Mouse (Mus musculus) monocyte, adult 5-6 weeks (primary cell): ENCODE measurements around the gene Ewsr1. TPM values are rescaled to one million over a fixed set of nuclear protein-coding genes. Genes with fewer than 3 reads are reported as not detected.

Source experiments
- ATAC-seq: fragments of 153-309, 156-312 bp; replicated peaks from 2 replicates; pipeline ENCODE4 v1.8.0; 2017; ENCODE audit warnings: mild to moderate bottlenecking; ENCODE audit not compliant: low TSS enrichment, insufficient number of reproducible peaks, severe bottlenecking, poor library complexity, low FRiP score
- total RNA-seq: library from RNA; stranded (forward); fragments of 200-1000, 200-491, 200-594 nt; gene quantifications from 3 replicates; pipeline ENCODE4 v1.2.3, GENCODE M21; 2017

The Ewsr1 gene
- total RNA-seq, 1 experiment from 2014 or later = 492 TPM

DNA sequence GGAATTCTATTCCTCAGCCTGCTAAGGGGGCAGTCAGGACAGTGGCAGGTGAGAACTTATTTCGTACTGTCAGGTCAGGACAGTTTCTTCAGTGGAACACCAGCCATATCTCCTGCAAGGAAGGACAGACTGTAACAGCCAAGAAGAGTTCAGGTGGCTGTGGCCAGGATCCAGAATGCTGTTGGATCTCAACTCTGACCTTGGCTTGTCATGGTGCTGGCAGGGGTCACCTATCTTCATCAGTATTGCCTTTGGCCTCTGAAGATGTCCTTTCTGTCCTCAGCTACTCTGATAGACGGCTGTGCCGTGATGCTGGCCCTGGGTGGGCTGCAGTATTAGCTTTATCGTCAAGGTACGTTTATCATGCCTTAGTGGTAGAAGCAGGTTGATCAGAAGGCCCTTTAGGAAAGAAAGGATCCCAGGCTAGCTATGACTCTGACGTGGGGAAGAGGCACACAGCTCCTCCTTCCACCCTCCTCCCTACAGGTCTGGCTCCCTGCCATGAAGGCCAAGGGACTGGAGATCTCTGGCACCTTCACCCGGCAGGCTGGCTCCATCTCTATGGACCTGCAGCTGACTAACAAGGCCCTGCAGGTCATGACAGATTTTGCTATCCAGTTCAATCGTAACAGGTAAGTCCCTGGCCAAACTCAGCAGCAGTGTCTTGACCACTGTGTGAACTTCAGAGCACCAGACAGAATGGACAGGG is 61.8 kb downstream of the Ewsr1 start:
- ATAC-seq = no peak

GRCm38 (mm10) chr11:5035421-5035820 is 63.6 kb downstream of the Ewsr1 start:
- ATAC-seq = no peak

DNA sequence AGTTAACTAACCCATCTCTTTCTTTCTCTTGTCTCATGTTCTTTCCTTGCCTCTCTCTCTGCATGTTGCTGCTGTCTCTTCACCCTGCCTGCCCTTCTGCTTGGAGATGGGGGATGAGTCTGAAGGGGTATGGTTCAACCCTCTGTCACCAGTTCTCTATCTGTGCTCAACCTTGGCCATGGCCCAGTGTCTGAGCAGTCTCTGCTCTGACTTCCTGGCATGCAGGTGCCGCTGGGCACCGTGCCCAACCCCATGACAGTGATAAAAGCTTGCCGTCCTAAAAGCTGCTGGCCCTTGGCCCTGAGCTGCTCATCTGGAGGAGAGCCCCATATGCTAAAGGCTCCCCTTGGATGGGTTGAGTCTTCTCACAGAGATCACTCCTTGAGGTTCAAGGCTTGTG is 65.9 kb downstream of the Ewsr1 start:
- ATAC-seq = no peak

DNA sequence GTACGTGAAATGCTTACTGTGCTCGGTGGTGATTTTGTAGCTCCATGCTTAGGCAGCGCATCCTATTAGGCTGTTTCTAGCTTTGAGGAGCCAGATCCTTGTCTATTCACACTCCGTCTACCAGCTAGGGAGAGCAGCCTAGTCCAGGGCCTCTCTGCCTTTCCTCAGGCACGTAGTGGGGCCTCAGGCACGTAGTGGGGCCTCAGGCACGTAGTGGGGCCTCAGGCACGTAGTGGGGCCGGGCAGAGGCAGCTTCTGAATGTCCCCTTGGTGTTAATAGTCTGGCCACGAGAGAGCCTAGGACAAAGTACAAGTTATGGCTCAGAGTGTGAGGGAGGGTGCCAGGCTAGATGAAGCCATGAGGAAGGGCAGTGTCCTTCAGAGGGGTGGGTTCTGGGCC is 66.4 kb downstream of the Ewsr1 start:
- ATAC-seq = no peak

- no peak for ATAC-seq
Measured at GRCm38 (mm10) chr11:5028228-5028627, 70.8 kb downstream of the Ewsr1 start.

GRCm38 (mm10) chr11:5025108-5025507 is 74.0 kb downstream of the Ewsr1 start:
- ATAC-seq = no peak

Other genes with a start within 250 kb of the Ewsr1 start
- 40.6 to 78.6 TPM (median 70.4 TPM) in 3 replicates for gene Nf2, start 249.7 kb downstream of the Ewsr1 start, total RNA-seq
- gene Nipsnap1, start 225.3 kb downstream of the Ewsr1 start, total RNA-seq = 3.4 to 12.7 TPM (median 4.8 TPM) in 3 replicates
- gene Thoc5, start 203.9 kb downstream of the Ewsr1 start, total RNA-seq = 32.0 to 53.6 TPM (median 48.2 TPM) in 3 replicates
- gene Nefh, start 151.2 kb downstream of the Ewsr1 start, total RNA-seq = 0.38 to 0.49 TPM in 2 of 3 replicates, not detected in the other
- 22.9 to 57.1 TPM (median 40.8 TPM) in 3 replicates for gene Ap1b1, start 112.4 kb downstream of the Ewsr1 start, total RNA-seq
- 0.58 TPM in 1 of 3 replicates, not detected in the others for gene Rasl10a, start 41.1 kb downstream of the Ewsr1 start, total RNA-seq
- 1.2 to 13.9 TPM (median 3.2 TPM) in 3 replicates for gene Gas2l1, start 33.9 kb downstream of the Ewsr1 start, total RNA-seq
- gene Rhbdd3, start 340 bp downstream of the Ewsr1 start, total RNA-seq = 1.6 to 13.7 TPM (median 9.1 TPM) in 3 replicates
- 7.4 to 24.4 TPM (median 10.2 TPM) in 3 replicates for gene Emid1, start 53.0 kb upstream of the Ewsr1 start, total RNA-seq
- 4.5 to 8.6 TPM (median 5.0 TPM) in 3 replicates for gene Kremen1, start 162.3 kb upstream of the Ewsr1 start, total RNA-seq